Mouse (Mus musculus) thymus, postnatal 25 days (tissue): Measurements from ENCODE around the gene Adad2.

Experiments used
- DNase-seq: peaks from one replicate; pipeline ENCODE4 v3.0.0; 2022

Adad2 gene

GRCm38 (mm10) chr8:119612471-119612870, at the start of gene Adad2:
Gene Adad2 (plus strand): TSS chr8:119612747.
- DNase-seq = no peak

- DNase-seq = peak; percentile 65
These were observed 48.7 kb upstream of the Adad2 start for GRCm38 (mm10) chr8:119563849-119564251.

- no peak for DNase-seq
These were observed 46.2 kb upstream of the Adad2 start for GRCm38 (mm10) chr8:119566367-119566766.

GRCm38 (mm10) chr8:119568251-119568650, 44.3 kb upstream of the Adad2 start:
- DNase-seq = no peak

- DNase-seq = no peak
These were observed 43.6 kb upstream of the Adad2 start for GRCm38 (mm10) chr8:119568951-119569350.

- DNase-seq = peak; percentile 83
These were observed 42.7 kb upstream of the Adad2 start for GRCm38 (mm10) chr8:119569881-119570280.

- DNase-seq = no peak
These were observed 41.4 kb upstream of the Adad2 start for GRCm38 (mm10) chr8:119571135-119571534.

- no peak for DNase-seq
These were observed 40.1 kb upstream of the Adad2 start for GRCm38 (mm10) chr8:119572411-119572810.

GRCm38 (mm10) chr8:119574437-119575365, 37.8 kb upstream of the Adad2 start, which contains the start of the genes Hsdl1 and Dnaaf1:
Gene Hsdl1 (minus strand): TSS chr8:119575183.
Gene Dnaaf1 (plus strand): TSS chr8:119575235.
- DNase-seq = peak; percentile 96

- no peak for DNase-seq
These were observed 37.2 kb upstream of the Adad2 start for GRCm38 (mm10) chr8:119575366-119575726.

GRCm38 (mm10) chr8:119579096-119579495, 33.5 kb upstream of the Adad2 start:
- DNase-seq = no peak

- no peak for DNase-seq
These were observed 31.9 kb upstream of the Adad2 start for GRCm38 (mm10) chr8:119580441-119581161.

- DNase-seq = peak; percentile 21
These were observed 26.6 kb upstream of the Adad2 start for GRCm38 (mm10) chr8:119585901-119586300.

GRCm38 (mm10) chr8:119588321-119588720, 24.2 kb upstream of the Adad2 start:
- no peak for DNase-seq

GRCm38 (mm10) chr8:119588844-119589243, 23.7 kb upstream of the Adad2 start:
- DNase-seq = no peak

GRCm38 (mm10) chr8:119590348-119590747, 22.2 kb upstream of the Adad2 start:
- no peak for DNase-seq

GRCm38 (mm10) chr8:119591456-119591855, 21.1 kb upstream of the Adad2 start:
- DNase-seq = no peak

GRCm38 (mm10) chr8:119603771-119604170, 8.8 kb upstream of the Adad2 start:
- no peak for DNase-seq

- DNase-seq = no peak
These were observed 8.1 kb upstream of the Adad2 start for GRCm38 (mm10) chr8:119604398-119604803.

GRCm38 (mm10) chr8:119604996-119605395, 7.6 kb upstream of the Adad2 start, which contains the start of gene Taf1c:
Gene Taf1c (minus strand): TSS chr8:119605222.
- peak; percentile 93 for DNase-seq

GRCm38 (mm10) chr8:119606224-119606623, 6.3 kb upstream of the Adad2 start:
- DNase-seq = peak; percentile 26

GRCm38 (mm10) chr8:119615096-119615495, 2.5 kb downstream of the Adad2 start:
- DNase-seq = no peak

GRCm38 (mm10) chr8:119616358-119616757, 3.8 kb downstream of the Adad2 start:
- no peak for DNase-seq

- no peak for DNase-seq
These were observed 4.3 kb downstream of the Adad2 start for GRCm38 (mm10) chr8:119616811-119617210.
